Mouse (Mus musculus): ENCODE results near the gene Riox2. TPM values are rescaled to one million over a fixed set of nuclear protein-coding genes. Genes with fewer than 3 reads are reported as not detected.

Riox2 gene
- polyA plus RNA-seq, 1 experiment from 2014 or later = 13.7 TPM

- Histone ChIP-seq H3K4me1 (replicated peaks) (peaks cover 3% of the 10 kb centered on the region; the same call in 1 of the 2 replicates), H3K36me3 (no peaks in the 10 kb centered on the region), H3K9me3 (no peaks in the 10 kb centered on the region), H3K9ac (no peak overlapping the region), H3K27me3 (no peaks in the 10 kb centered on the region), H3K4me3 (no peak overlapping the region), H3K4me2 (no peak overlapping the region), H3K27ac (no peak overlapping the region)
- no peak for ATAC-seq (ENCODE audit: low FRiP score)
- 39% methylated on average over 1 of the region's 1 CpGs for WGBS
These were observed 3.2 kb downstream of the Riox2 start for GRCm38 (mm10) chr16:59474788-59475187.

GRCm38 (mm10) chr16:59477955-59478354 is 6.4 kb downstream of the Riox2 start:
- H3K4me1 ChIP-seq (replicated peaks) = no peaks in the 10 kb centered on the region
- WGBS = 94% methylated on average over 3 of the region's 3 CpGs
- H3K27me3 ChIP-seq = no peaks in the 10 kb centered on the region
- ATAC-seq (ENCODE audit: low FRiP score) = no peak
- no peak overlapping the region for H3K9ac ChIP-seq
- H3K4me2 ChIP-seq = no peak overlapping the region
- H3K27ac ChIP-seq = no peak overlapping the region
- H3K9me3 ChIP-seq = no peaks in the 10 kb centered on the region
- no peak overlapping the region for H3K4me3 ChIP-seq
- H3K36me3 ChIP-seq = 0 out of 2 replicates have a peak, but pooled peaks cover 5% of the 10 kb centered on the region

- Histone ChIP-seq H3K4me2 (no peak overlapping the region), H3K27ac (no peak overlapping the region), H3K27me3 (no peaks in the 10 kb centered on the region), H3K9me3 (no peaks in the 10 kb centered on the region), H3K36me3 (peaks cover 12% of the 10 kb centered on the region), H3K9ac (no peak overlapping the region), H3K4me1 (replicated peaks) (0 out of 2 replicates have a peak, but pooled peaks cover 3% of the 10 kb centered on the region), H3K4me3 (no peak overlapping the region)
- WGBS = 87% methylated on average over 7 of the region's 7 CpGs
- no peak for ATAC-seq (ENCODE audit: low FRiP score)
These were observed 15.7 kb downstream of the Riox2 start for GRCm38 (mm10) chr16:59487239-59487638.

GRCm38 (mm10) chr16:59487975-59488548 is 16.5 kb downstream of the Riox2 start:
- Histone ChIP-seq H3K4me1 (replicated peaks) (0 out of 2 replicates have a peak, but pooled peaks cover 3% of the 10 kb centered on the region), H3K27me3 (no peaks in the 10 kb centered on the region), H3K36me3 (peaks cover 16% of the 10 kb centered on the region), H3K4me3 (no peak overlapping the region), H3K9me3 (no peaks in the 10 kb centered on the region), H3K4me2 (no peak overlapping the region), H3K27ac (no peak overlapping the region), H3K9ac (no peak overlapping the region)
- ATAC-seq (ENCODE audit: low FRiP score) = no peak
- 95% methylated on average over 9 of the region's 9 CpGs for WGBS

- ATAC-seq (ENCODE audit: low FRiP score) = no peak
- 92% methylated on average over 14 of the region's 14 CpGs for WGBS
- H3K4me2 ChIP-seq = no peak overlapping the region
- no peak overlapping the region for H3K27ac ChIP-seq
- H3K4me3 ChIP-seq = no peak overlapping the region
- peaks cover 28% of the 10 kb centered on the region for H3K36me3 ChIP-seq
- H3K4me1 ChIP-seq (replicated peaks) = no peaks in the 10 kb centered on the region
- H3K27me3 ChIP-seq = no peaks in the 10 kb centered on the region
- no peaks in the 10 kb centered on the region for H3K9me3 ChIP-seq
- H3K9ac ChIP-seq = no peak overlapping the region
These were observed 21.6 kb downstream of the Riox2 start for GRCm38 (mm10) chr16:59493199-59493598.

GRCm38 (mm10) chr16:59497947-59498346 is 26.4 kb downstream of the Riox2 start:
- H3K4me1 ChIP-seq (replicated peaks) = no peaks in the 10 kb centered on the region
- ATAC-seq (ENCODE audit: low FRiP score) = no peak
- no peak overlapping the region for H3K27ac ChIP-seq
- H3K4me2 ChIP-seq = no peak overlapping the region
- 95% methylated on average over 1 of the region's 1 CpGs for WGBS
- no peak overlapping the region for H3K9ac ChIP-seq
- H3K36me3 ChIP-seq = peaks cover 20% of the 10 kb centered on the region
- H3K27me3 ChIP-seq = no peaks in the 10 kb centered on the region
- H3K4me3 ChIP-seq = no peak overlapping the region
- H3K9me3 ChIP-seq = no peaks in the 10 kb centered on the region

GRCm38 (mm10) chr16:59499180-59499579 is 27.6 kb downstream of the Riox2 start:
- no peaks in the 10 kb centered on the region for H3K9me3 ChIP-seq
- no peaks in the 10 kb centered on the region for H3K27me3 ChIP-seq
- no peak overlapping the region for H3K4me3 ChIP-seq
- H3K36me3 ChIP-seq = peaks cover 9% of the 10 kb centered on the region; the same call in 1 of the 2 replicates
- no peak overlapping the region for H3K4me2 ChIP-seq
- H3K9ac ChIP-seq = no peak overlapping the region
- WGBS = 93% methylated on average over 3 of the region's 3 CpGs
- no peaks in the 10 kb centered on the region for H3K4me1 ChIP-seq (replicated peaks)
- H3K27ac ChIP-seq = no peak overlapping the region
- no peak for ATAC-seq (ENCODE audit: low FRiP score)

- Histone ChIP-seq H3K9me3 (no peaks in the 10 kb centered on the region), H3K9ac (no peak overlapping the region), H3K4me3 (no peak overlapping the region), H3K4me2 (no peak overlapping the region), H3K4me1 (replicated peaks) (no peaks in the 10 kb centered on the region), H3K27ac (no peak overlapping the region), H3K36me3 (no peaks in the 10 kb centered on the region; the same call in 1 of the 2 replicates), H3K27me3 (no peaks in the 10 kb centered on the region)
- 91% methylated on average over 5 of the region's 5 CpGs for WGBS
- no peak for ATAC-seq (ENCODE audit: low FRiP score)
These were observed 38.3 kb downstream of the Riox2 start for GRCm38 (mm10) chr16:59509830-59510229.

- H3K9ac ChIP-seq = no peak overlapping the region
- no peak overlapping the region for H3K4me2 ChIP-seq
- no peak overlapping the region for H3K27ac ChIP-seq
- no peaks in the 10 kb centered on the region; the same call in 1 of the 2 replicates for H3K36me3 ChIP-seq
- ATAC-seq (ENCODE audit: low FRiP score) = no peak
- no peaks in the 10 kb centered on the region for H3K9me3 ChIP-seq
- no peak overlapping the region for H3K4me3 ChIP-seq
- no peaks in the 10 kb centered on the region for H3K27me3 ChIP-seq
- no peaks in the 10 kb centered on the region for H3K4me1 ChIP-seq (replicated peaks)
- 95% methylated on average over 5 of the region's 5 CpGs for WGBS
These were observed 43.6 kb downstream of the Riox2 start for GRCm38 (mm10) chr16:59515169-59515568.

GRCm38 (mm10) chr16:59516965-59517364 is 45.4 kb downstream of the Riox2 start:
- H3K4me1 ChIP-seq (replicated peaks) = no peaks in the 10 kb centered on the region
- H3K4me3 ChIP-seq = no peak overlapping the region
- no peaks in the 10 kb centered on the region for H3K9me3 ChIP-seq
- H3K27ac ChIP-seq = no peak overlapping the region
- H3K4me2 ChIP-seq = no peak overlapping the region
- H3K36me3 ChIP-seq = no peaks in the 10 kb centered on the region; the same call in 1 of the 2 replicates
- no peak overlapping the region for H3K9ac ChIP-seq
- ATAC-seq (ENCODE audit: low FRiP score) = no peak
- no peaks in the 10 kb centered on the region for H3K27me3 ChIP-seq
- WGBS = 92% methylated on average over 10 of the region's 10 CpGs

- H3K27me3 ChIP-seq = no peaks in the 10 kb centered on the region
- H3K4me2 ChIP-seq = no peak overlapping the region
- no peak overlapping the region for H3K9ac ChIP-seq
- no peaks in the 10 kb centered on the region; the same call in 1 of the 2 replicates for H3K36me3 ChIP-seq
- no peaks in the 10 kb centered on the region for H3K4me1 ChIP-seq (replicated peaks)
- no peaks in the 10 kb centered on the region for H3K9me3 ChIP-seq
- no peak overlapping the region for H3K27ac ChIP-seq
- ATAC-seq (ENCODE audit: low FRiP score) = no peak
- H3K4me3 ChIP-seq = no peak overlapping the region
- 88% methylated on average over 15 of the region's 15 CpGs for WGBS
These were observed 46.1 kb downstream of the Riox2 start for GRCm38 (mm10) chr16:59517447-59518219.

- ATAC-seq (ENCODE audit: low FRiP score) = no peak
- Histone ChIP-seq H3K27me3 (no peaks in the 10 kb centered on the region), H3K4me1 (replicated peaks) (no peaks in the 10 kb centered on the region), H3K36me3 (no peaks in the 10 kb centered on the region; the same call in 1 of the 2 replicates), H3K9ac (no peak overlapping the region), H3K27ac (no peak overlapping the region), H3K9me3 (no peaks in the 10 kb centered on the region), H3K4me2 (no peak overlapping the region), H3K4me3 (no peak overlapping the region)
- WGBS = 90% methylated on average over 16 of the region's 16 CpGs
These were observed 50.3 kb downstream of the Riox2 start for GRCm38 (mm10) chr16:59521752-59522423.
